Mouse (Mus musculus) embryonic fibroblast, embryonic 13.5 days (primary cell): ENCODE measurements at regions not wholly inside any gene's neighbourhood (a gene's known extent, or its start where the extent isn't known, plus 50 kb on each side); places are given as distances from the start of the nearest gene placed in this dataset.

Source experiments
- CTCF ChIP-seq: IDR thresholded peaks from 2 replicates; pipeline ENCODE4 v1.5.1; 2011; ENCODE audit warnings: mild to moderate bottlenecking, control low read depth, low read length, moderate library complexity, borderline replicate concordance; ENCODE audit not compliant: insufficient read depth
- POLR2A ChIP-seq: IDR thresholded peaks from 2 replicates; pipeline ENCODE4 v1.6.1; 2011; ENCODE audit warnings: low read depth, mild to moderate bottlenecking, control low read depth, low read length, moderate library complexity

GRCm38 (mm10) chr3:66797351-66798010, 183.7 kb upstream of the Rsrc1 start:
- TF ChIP-seq CTCF (no peak), POLR2A (no peak)
